28 mouse cellular contexts compared by ENCODE assay signal in genomic region chr8:80337872-80338271, GRCm38 (mm10).
DNase-seq lines count a peak whose midpoint lies in the region; ATAC-seq and TF ChIP-seq lines count a peak whose summit lies in the region.
"Had no signal": no experiment of that assay in that cellular context is flagged by ENCODE, and none has a peak within 500 bp of the region (broad histone marks: within the 10 kb centered on the region; RNA-seq: fewer than 3 reads in every experiment).

No protein-coding gene starts in this region.

- H3K4me2 ChIP-seq in neural tube, embryonic 15.5 days, result no peak overlapping the region
- H3K4me2 ChIP-seq: embryonic facial prominence, embryonic 13.5 days; forebrain, embryonic 12.5 days; forebrain, embryonic 15.5 days; heart, embryonic 13.5 days; hindbrain, embryonic 14.5 days had no signal

- H3K4me3 ChIP-seq in bone marrow macrophage, adult 2 months (ENCODE audit: insufficient read depth, low read length), result no peak overlapping the region
- no peak overlapping the region for H3K4me3 ChIP-seq in neural tube, embryonic 15.5 days (replicated peaks)
- H3K4me3 ChIP-seq: embryonic facial prominence, embryonic 10.5 days; embryonic facial prominence, embryonic 13.5 days; erythroblast, embryonic 14.5 days; forebrain, embryonic 12.5 days; forebrain, embryonic 15.5 days; heart, embryonic 10.5 days; heart, embryonic 13.5 days had no signal

- no peak for TF ChIP-seq CTCF in bone marrow macrophage, adult 2 months (IDR thresholded peaks at IDR 0.05; ENCODE audit: low read depth, low read length)

- TF ChIP-seq POLR2A in bone marrow macrophage, adult 2 months (IDR thresholded peaks at IDR 0.05; ENCODE audit: borderline replicate concordance, low read depth, low read length), result no peak

- H3K9me3 ChIP-seq in neural tube, embryonic 15.5 days (replicated peaks), result no peaks in the 10 kb centered on the region
- H3K9me3 ChIP-seq: embryonic facial prominence, embryonic 10.5 days; embryonic facial prominence, embryonic 13.5 days; forebrain, embryonic 12.5 days; forebrain, embryonic 15.5 days; heart, embryonic 10.5 days; heart, embryonic 13.5 days had no signal

- H3K9ac ChIP-seq in neural tube, embryonic 15.5 days (replicated peaks), result no peak overlapping the region
- H3K9ac ChIP-seq: embryonic facial prominence, embryonic 13.5 days; forebrain, embryonic 12.5 days; forebrain, embryonic 15.5 days; heart, embryonic 13.5 days; hindbrain, embryonic 14.5 days had no signal

- H3K27ac ChIP-seq in bone marrow macrophage, adult 2 months (ENCODE audit: insufficient read depth, low read depth, low read length), result peak overlapping the region; percentile 74
- no peak overlapping the region for H3K27ac ChIP-seq in neural tube, embryonic 15.5 days (replicated peaks)
- H3K27ac ChIP-seq: embryonic facial prominence, embryonic 10.5 days; embryonic facial prominence, embryonic 13.5 days; forebrain, embryonic 12.5 days; forebrain, embryonic 15.5 days; heart, embryonic 10.5 days; heart, embryonic 13.5 days; hindbrain, embryonic 14.5 days; hindbrain, postnatal 0 days had no signal

- no peaks in the 10 kb centered on the region for H3K27me3 ChIP-seq in neural tube, embryonic 15.5 days (replicated peaks)
- H3K27me3 ChIP-seq: embryonic facial prominence, embryonic 13.5 days; forebrain, embryonic 12.5 days; forebrain, embryonic 15.5 days; heart, embryonic 13.5 days had no signal

- DNase-seq in heart, adult 8-10 months (ENCODE audit: low spot score), result no peak
- no peak for DNase-seq in left cerebral cortex, adult 9 months (ENCODE audit: low spot score in 2 of 2)
- DNase-seq: adrenal gland, adult 2 months; adrenal gland, postnatal 14 days; cerebellum, adult 11-12 months; cerebellum, adult 8-10 months; cerebellum, postnatal 10 days; cerebellum, postnatal 36 days; embryo, embryonic 11 days; gastrocnemius, postnatal 10 days; gastrocnemius, postnatal 36 days; heart, adult 11 months; heart, postnatal 14 days; heart, postnatal 4 days had no signal

- 83% methylated on average over 2 of the region's 2 CpGs for WGBS in neural tube, embryonic 15.5 days

- ATAC-seq in granulocyte monocyte progenitor cell, adult 5-6 weeks (replicated peaks; ENCODE audit: poor library complexity, severe bottlenecking), result peak; percentile 72
- peak; percentile 77 for ATAC-seq in megakaryocyte, adult 5-6 weeks (ENCODE audit: poor library complexity, severe bottlenecking)
- ATAC-seq in neural tube, embryonic 15.5 days (ENCODE audit: low FRiP score), result no peak
- ATAC-seq: CD4-positive, CD25-positive, alpha-beta regulatory T cell, adult 4 months; forebrain, embryonic 15.5 days; hindbrain, postnatal 0 days had no signal

- no peaks in the 10 kb centered on the region for H3K36me3 ChIP-seq in neural tube, embryonic 15.5 days
- H3K36me3 ChIP-seq: embryonic facial prominence, embryonic 10.5 days; embryonic facial prominence, embryonic 13.5 days; forebrain, embryonic 12.5 days; forebrain, embryonic 15.5 days; heart, embryonic 10.5 days; heart, embryonic 13.5 days had no signal

- peaks cover 23% of the 10 kb centered on the region for H3K4me1 ChIP-seq in bone marrow macrophage, adult 2 months (ENCODE audit: control insufficient read depth, insufficient read depth, low read length)
- no peaks in the 10 kb centered on the region for H3K4me1 ChIP-seq in neural tube, embryonic 15.5 days
- H3K4me1 ChIP-seq: embryonic facial prominence, embryonic 10.5 days; forebrain, embryonic 12.5 days; forebrain, embryonic 15.5 days; heart, embryonic 10.5 days; heart, embryonic 13.5 days had no signal
